Mouse (Mus musculus) inflammation-experienced regulatory T-cells, adult 6 months (primary cell): Measurements from ENCODE around the gene Zfp605. TPM values are rescaled to one million over a fixed set of nuclear protein-coding genes. Genes with fewer than 3 reads are reported as not detected.
"Not testable (repeated sequence)": the region's sequence is repeated elsewhere in the genome, so short reads cannot be mapped to it uniquely, and the experiment has no call there.

ENCODE experiments used
- ATAC-seq: one replicate; pipeline ENCODE4 v1.8.0; 2017
- polyA plus RNA-seq, 3 experiments: library from polyadenylated mRNA; unstranded; fragments of 100-300 nt; shearing (Covaris generic); gene quantifications; one replicate each; pipeline ENCODE4 v1.2.1; 2017

The Zfp605 gene
- polyA plus RNA-seq, result 1 to 10 TPM; 2.7 to 4.5 (median 4.4) TPM

- peak; percentile 40 for ATAC-seq
Observed at GRCm38 (mm10) chr5:110109991-110110441, at the start of gene Zfp605. Gene Zfp605 (plus strand): TSS chr5:110110092.

- ATAC-seq, result not testable (repeated sequence)
Observed at GRCm38 (mm10) chr5:110072413-110072812, 37.5 kb upstream of the Zfp605 start, which contains the start of gene Gm17655. Gene Gm17655 (minus strand): TSS chr5:110072513.

GRCm38 (mm10) chr5:110082961-110083360 lies 26.9 kb upstream of the Zfp605 start:
- no peak for ATAC-seq

GRCm38 (mm10) chr5:110086161-110086866 lies 23.6 kb upstream of the Zfp605 start:
- ATAC-seq, result no peak

- no peak for ATAC-seq
Observed at GRCm38 (mm10) chr5:110091546-110091945, 18.3 kb upstream of the Zfp605 start.

- peak; percentile 99 for ATAC-seq
Observed at GRCm38 (mm10) chr5:110094030-110094846, 15.7 kb upstream of the Zfp605 start, which contains the start of gene Gm35315. Gene Gm35315 (minus strand): TSS chr5:110094420.

GRCm38 (mm10) chr5:110094847-110095213 lies 15.1 kb upstream of the Zfp605 start:
- ATAC-seq, result no peak

- no peak for ATAC-seq
Observed at GRCm38 (mm10) chr5:110098991-110099477, 10.9 kb upstream of the Zfp605 start.

- ATAC-seq, result no peak
Observed at GRCm38 (mm10) chr5:110099656-110100580, 10.0 kb upstream of the Zfp605 start, which contains the start of gene Plcxd1. Gene Plcxd1 (plus strand): TSS chr5:110099969.

- ATAC-seq, result peak; percentile 79
Observed at GRCm38 (mm10) chr5:110100921-110101631, 8.8 kb upstream of the Zfp605 start.

GRCm38 (mm10) chr5:110101716-110102347 lies 8.1 kb upstream of the Zfp605 start:
- peak; percentile 36 for ATAC-seq

GRCm38 (mm10) chr5:110102429-110102828 lies 7.5 kb upstream of the Zfp605 start:
- no peak for ATAC-seq

- ATAC-seq, result no peak
Observed at GRCm38 (mm10) chr5:110102853-110103625, 6.9 kb upstream of the Zfp605 start.

GRCm38 (mm10) chr5:110103901-110104615 lies 5.8 kb upstream of the Zfp605 start:
- no peak for ATAC-seq

- no peak for ATAC-seq
Observed at GRCm38 (mm10) chr5:110104616-110105380, 5.1 kb upstream of the Zfp605 start.

GRCm38 (mm10) chr5:110106140-110106871 lies 3.6 kb upstream of the Zfp605 start:
- no peak for ATAC-seq

GRCm38 (mm10) chr5:110106901-110107564 lies 2.9 kb upstream of the Zfp605 start:
- no peak for ATAC-seq
